Mouse (Mus musculus) MEL (cell line): Measurements from ENCODE around the gene Lcn3.

Experiments used
- CHD1 ChIP-seq: IDR thresholded peaks from 2 replicates; pipeline ENCODE4 v1.6.1; 2012; ENCODE audit warnings: low read depth, mild to moderate bottlenecking, inconsistent platforms, low read length, improper control_type of control experiment
- CTCF ChIP-seq, 3 experiments: IDR thresholded peaks in 2 of 3; conservative IDR thresholded peaks in 1 of 3; 2 replicates each; pipeline ENCODE4 v1.5.1; 2011 to 2012; ENCODE audit warnings: low read length in 3 of 3, low read depth in 2 of 3, mild to moderate bottlenecking in 2 of 3, improper control_type of control experiment in 1 of 3, inconsistent platforms in 1 of 3, mixed read lengths in 1 of 3, moderate library complexity in 1 of 3; ENCODE audit not compliant: control insufficient read depth in 1 of 3, insufficient read depth in 1 of 3, poor library complexity in 1 of 3, severe bottlenecking in 1 of 3
- TCF12 ChIP-seq: IDR thresholded peaks from 2 replicates; pipeline ENCODE4 v1.6.1; 2014; ENCODE audit warnings: low read depth, mild to moderate bottlenecking, inconsistent platforms, low read length, improper control_type of control experiment, moderate library complexity

DNA sequence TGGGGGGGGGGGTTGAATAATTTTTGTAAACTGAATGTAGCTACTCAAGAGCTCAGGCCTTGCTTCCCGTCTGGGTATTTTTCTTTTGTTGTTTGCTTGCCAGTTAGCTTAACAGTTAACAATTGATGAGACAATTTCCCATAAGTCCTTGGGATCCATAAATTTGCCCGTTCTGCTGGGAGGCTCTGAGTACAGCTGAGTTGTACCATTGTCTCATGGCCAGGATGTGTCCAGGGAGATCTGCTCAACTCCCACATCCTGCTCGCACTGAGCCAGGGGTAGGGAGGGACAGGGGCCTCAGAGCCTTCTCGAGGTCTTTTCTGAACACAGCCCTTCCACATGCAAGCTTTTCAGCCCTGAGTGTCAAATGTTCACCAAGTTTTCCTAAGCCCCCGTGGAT is 32.7 kb downstream of the Lcn3 start:
- TF ChIP-seq CHD1: no peak
- no peak for TF ChIP-seq CTCF (IDR thresholded peaks at IDR 0.05 in 2 of 3, conservative IDR thresholded peaks at IDR 0.05 in 1 of 3; ENCODE audit: control insufficient read depth in 1 of 3, insufficient read depth in 1 of 3, low read depth in 2 of 3, low read length in 3 of 3, poor library complexity in 1 of 3, severe bottlenecking in 1 of 3)
- no peak for TF ChIP-seq TCF12
